Comparison of ENCODE assay signal across 7 mouse cellular contexts in genomic region chr4:108835496-108835895, GRCm38 (mm10). TPM values are rescaled to one million over a fixed set of nuclear protein-coding genes. Genes with fewer than 3 reads are reported as not detected.
DNase-seq lines count a peak whose midpoint lies in the region; ATAC-seq and TF ChIP-seq lines count a peak whose summit lies in the region.

No protein-coding gene starts in this region.

- 78% methylated on average over 3 of the region's 3 CpGs for WGBS in thymus, adult 2 months
- WGBS in embryonic facial prominence, embryonic 14.5 days = 62% methylated on average over 3 of the region's 3 CpGs
- 63% methylated on average over 3 of the region's 3 CpGs for WGBS in limb, embryonic 10.5 days
- WGBS in stomach, embryonic 14.5 days = 42% methylated on average over 3 of the region's 3 CpGs

- H3K27ac ChIP-seq in thymus, adult 2 months (ENCODE audit: control insufficient read depth, insufficient read depth, low read length) = no peak overlapping the region
- H3K27ac ChIP-seq in embryonic facial prominence, embryonic 14.5 days (replicated peaks; ENCODE audit: low read depth, low read length) = peak overlapping the region; percentile 98; the same call in 1 of the 2 replicates
- peak overlapping the region; percentile 100 for H3K27ac ChIP-seq in limb, embryonic 10.5 days
- no peak overlapping the region for H3K27ac ChIP-seq in stomach, embryonic 14.5 days (ENCODE audit: low read length)

- peak; percentile 3 for DNase-seq in thymus, adult 2 months
- DNase-seq in thymus, postnatal 10 days (ENCODE audit: low spot score in 2 of 2) = no peak
- DNase-seq in embryonic facial prominence, embryonic 14.5 days (ENCODE audit: low spot score) = peak; percentile 10
- no peak for DNase-seq in limb, embryonic 10.5 days (ENCODE audit: low spot score)
- DNase-seq in adrenal gland, postnatal 36 days = no peak

- no peak for TF ChIP-seq POLR2A in thymus, adult 2 months (IDR thresholded peaks at IDR 0.05; ENCODE audit: control insufficient read depth, extremely low read depth, insufficient read depth, low read length, poor library complexity)

- H3K9me3 ChIP-seq in embryonic facial prominence, embryonic 14.5 days (ENCODE audit: control insufficient read depth, low read length) = no peaks in the 10 kb centered on the region
- no peaks in the 10 kb centered on the region for H3K9me3 ChIP-seq in limb, embryonic 10.5 days (replicated peaks)
- H3K9me3 ChIP-seq in stomach, embryonic 14.5 days (ENCODE audit: control insufficient read depth, low read depth, low read length) = no peaks in the 10 kb centered on the region

- peak overlapping the region; percentile 99 for H3K9ac ChIP-seq in embryonic facial prominence, embryonic 14.5 days (ENCODE audit: low read depth, low read length)
- H3K9ac ChIP-seq in stomach, embryonic 14.5 days (replicated peaks; ENCODE audit: low read depth, low read length) = peak overlapping the region; percentile 44; the same call in 1 of the 2 replicates

- H3K4me2 ChIP-seq in embryonic facial prominence, embryonic 14.5 days (ENCODE audit: low read depth, low read length) = peak overlapping the region; percentile 65
- peak overlapping the region; percentile 60 for H3K4me2 ChIP-seq in stomach, embryonic 14.5 days (replicated peaks; ENCODE audit: low read depth, low read length)

- no peaks in the 10 kb centered on the region for H3K36me3 ChIP-seq in thymus, adult 2 months (ENCODE audit: control insufficient read depth, insufficient read depth, low read length)
- 0 out of 2 replicates have a peak, but pooled peaks cover 4% of the 10 kb centered on the region for H3K36me3 ChIP-seq in embryonic facial prominence, embryonic 14.5 days (ENCODE audit: control insufficient read depth, insufficient read depth, low read length)
- peaks cover 10% of the 10 kb centered on the region for H3K36me3 ChIP-seq in limb, embryonic 10.5 days
- no peaks in the 10 kb centered on the region for H3K36me3 ChIP-seq in stomach, embryonic 14.5 days (ENCODE audit: control insufficient read depth, insufficient read depth, low read length)

- no peak for ATAC-seq in embryonic facial prominence, embryonic 14.5 days (ENCODE audit: low read depth)
- no peak for ATAC-seq in stomach, embryonic 14.5 days (ENCODE audit: insufficient number of reproducible peaks, insufficient read depth, low FRiP score, low read depth)
- ATAC-seq in granulocyte monocyte progenitor cell, adult 5-6 weeks (replicated peaks; ENCODE audit: poor library complexity, severe bottlenecking) = no peak

- H3K4me1 ChIP-seq in thymus, adult 2 months (replicated peaks; ENCODE audit: control insufficient read depth, insufficient read depth, low read length) = peaks cover 7% of the 10 kb centered on the region
- H3K4me1 ChIP-seq in embryonic facial prominence, embryonic 14.5 days (ENCODE audit: control insufficient read depth, insufficient read depth, low read length) = peaks cover 23% of the 10 kb centered on the region
- H3K4me1 ChIP-seq in limb, embryonic 10.5 days = peaks cover 22% of the 10 kb centered on the region
- peaks cover 13% of the 10 kb centered on the region; the same call in 1 of the 2 replicates for H3K4me1 ChIP-seq in stomach, embryonic 14.5 days (ENCODE audit: control insufficient read depth, insufficient read depth, low read length)

- no peak for TF ChIP-seq CTCF in thymus, adult 2 months (IDR thresholded peaks at IDR 0.05; ENCODE audit: borderline replicate concordance, control insufficient read depth, extremely low read depth, insufficient read depth, low read length, poor library complexity)

- no peak overlapping the region for H3K4me3 ChIP-seq in thymus, adult 2 months (ENCODE audit: control insufficient read depth, insufficient read depth, low read length)
- H3K4me3 ChIP-seq in embryonic facial prominence, embryonic 14.5 days (ENCODE audit: low read depth, low read length) = peak overlapping the region; percentile 85
- H3K4me3 ChIP-seq in limb, embryonic 10.5 days = peak overlapping the region; percentile 97
- peak overlapping the region; percentile 97 for H3K4me3 ChIP-seq in stomach, embryonic 14.5 days (ENCODE audit: low read depth, low read length)

- no peaks in the 10 kb centered on the region for H3K27me3 ChIP-seq in thymus, adult 2 months (ENCODE audit: control insufficient read depth, insufficient read depth, low read length)
- H3K27me3 ChIP-seq in embryonic facial prominence, embryonic 14.5 days (replicated peaks; ENCODE audit: control insufficient read depth, insufficient read depth, low read length) = no peaks in the 10 kb centered on the region
- no peaks in the 10 kb centered on the region for H3K27me3 ChIP-seq in limb, embryonic 10.5 days (ENCODE audit: low read depth, poor library complexity, severe bottlenecking)
- H3K27me3 ChIP-seq in stomach, embryonic 14.5 days (ENCODE audit: control insufficient read depth, insufficient read depth, low read length) = no peaks in the 10 kb centered on the region

RNA-seq across cellular contexts. Expression of gene Txndc12, which starts 1.1 kb away (rescaled TPM):
- polyA plus RNA-seq in thymus, adult 2 months (2012; rRNA removed) = 14.7 and 15.5 TPM in 2 replicates
- 103 and 107 TPM in 2 replicates for polyA plus RNA-seq in embryonic facial prominence, embryonic 14.5 days (2014; fragmentation: Nextera tagmentation; extraction: Ambion mirVana)
- polyA plus RNA-seq in limb, embryonic 10.5 days (2016; fragmentation: Nextera tagmentation; extraction: Ambion mirVana) = 93.4 and 102 TPM in 2 replicates
- polyA plus RNA-seq in stomach, embryonic 14.5 days (2014; fragmentation: Nextera tagmentation; extraction: Ambion mirVana) = 111 and 117 TPM in 2 replicates
- 58.9 and 92.9 TPM in 2 replicates for total RNA-seq in granulocyte monocyte progenitor cell, adult 5-6 weeks (2014; fragmentation: Nextera tagmentation)
- 101 and 120 TPM in 2 replicates for total RNA-seq in granulocyte monocyte progenitor cell, adult 5-6 weeks (2017)
- 10 to 100 TPM; 70.8 to 71.6 TPM for total RNA-seq in adrenal gland, postnatal 36 days (2021)

RNA-seq across cellular contexts. Expression of gene Btf3l4, which starts 2.1 kb away (rescaled TPM):
- 19.3 and 24.3 TPM in 2 replicates for polyA plus RNA-seq in thymus, adult 2 months (2012; rRNA removed)
- polyA plus RNA-seq in embryonic facial prominence, embryonic 14.5 days (2014; fragmentation: Nextera tagmentation; extraction: Ambion mirVana) = 141 and 158 TPM in 2 replicates
- 170 and 214 TPM in 2 replicates for polyA plus RNA-seq in limb, embryonic 10.5 days (2016; fragmentation: Nextera tagmentation; extraction: Ambion mirVana)
- 171 and 187 TPM in 2 replicates for polyA plus RNA-seq in stomach, embryonic 14.5 days (2014; fragmentation: Nextera tagmentation; extraction: Ambion mirVana)
- total RNA-seq in granulocyte monocyte progenitor cell, adult 5-6 weeks (2014; fragmentation: Nextera tagmentation) = 35.0 and 41.2 TPM in 2 replicates
- total RNA-seq in granulocyte monocyte progenitor cell, adult 5-6 weeks (2017) = 51.4 and 75.1 TPM in 2 replicates
- 100 to 1,000 TPM; 112 to 159 TPM for total RNA-seq in adrenal gland, postnatal 36 days (2021)

RNA-seq across cellular contexts. Expression of gene Kti12, which starts 12.1 kb away (rescaled TPM):
- polyA plus RNA-seq in thymus, adult 2 months (2012; rRNA removed) = 72.6 and 76.0 TPM in 2 replicates
- 42.0 and 48.5 TPM in 2 replicates for polyA plus RNA-seq in embryonic facial prominence, embryonic 14.5 days (2014; fragmentation: Nextera tagmentation; extraction: Ambion mirVana)
- polyA plus RNA-seq in limb, embryonic 10.5 days (2016; fragmentation: Nextera tagmentation; extraction: Ambion mirVana) = 70.8 and 81.3 TPM in 2 replicates
- 40.9 and 42.5 TPM in 2 replicates for polyA plus RNA-seq in stomach, embryonic 14.5 days (2014; fragmentation: Nextera tagmentation; extraction: Ambion mirVana)
- 33.0 and 44.0 TPM in 2 replicates for total RNA-seq in granulocyte monocyte progenitor cell, adult 5-6 weeks (2014; fragmentation: Nextera tagmentation)
- 21.2 and 29.6 TPM in 2 replicates for total RNA-seq in granulocyte monocyte progenitor cell, adult 5-6 weeks (2017)
- total RNA-seq in adrenal gland, postnatal 36 days (2021) = 10 to 100 TPM; 33.4 to 39.0 TPM

RNA-seq across cellular contexts. Expression of gene A730015C16Rik, which starts 12.9 kb away (rescaled TPM):
- not detected in 2 replicates for polyA plus RNA-seq in thymus, adult 2 months (2012; rRNA removed)
- polyA plus RNA-seq in embryonic facial prominence, embryonic 14.5 days (2014; fragmentation: Nextera tagmentation; extraction: Ambion mirVana) = 0.54 and 1.1 TPM in 2 replicates
- polyA plus RNA-seq in limb, embryonic 10.5 days (2016; fragmentation: Nextera tagmentation; extraction: Ambion mirVana) = 1.5 and 2.0 TPM in 2 replicates
- 0.58 and 1.9 TPM in 2 replicates for polyA plus RNA-seq in stomach, embryonic 14.5 days (2014; fragmentation: Nextera tagmentation; extraction: Ambion mirVana)
- total RNA-seq in granulocyte monocyte progenitor cell, adult 5-6 weeks (2014; fragmentation: Nextera tagmentation) = not detected in 2 replicates
- total RNA-seq in granulocyte monocyte progenitor cell, adult 5-6 weeks (2017) = 0.65 and 3.2 TPM in 2 replicates
- not detected for total RNA-seq in adrenal gland, postnatal 36 days (2021)

RNA-seq across cellular contexts. Expression of gene Rab3b, which starts 43.4 kb away (rescaled TPM):
- polyA plus RNA-seq in thymus, adult 2 months (2012; rRNA removed) = 0.91 and 1.7 TPM in 2 replicates
- polyA plus RNA-seq in embryonic facial prominence, embryonic 14.5 days (2014; fragmentation: Nextera tagmentation; extraction: Ambion mirVana) = 17.8 and 21.1 TPM in 2 replicates
- polyA plus RNA-seq in limb, embryonic 10.5 days (2016; fragmentation: Nextera tagmentation; extraction: Ambion mirVana) = 8.0 and 11.3 TPM in 2 replicates
- 13.9 and 16.3 TPM in 2 replicates for polyA plus RNA-seq in stomach, embryonic 14.5 days (2014; fragmentation: Nextera tagmentation; extraction: Ambion mirVana)
- not detected in 2 replicates for total RNA-seq in granulocyte monocyte progenitor cell, adult 5-6 weeks (2014; fragmentation: Nextera tagmentation)
- total RNA-seq in granulocyte monocyte progenitor cell, adult 5-6 weeks (2017) = 4.8 TPM in 1 of 2 replicates, not detected in the other
- total RNA-seq in adrenal gland, postnatal 36 days (2021) = 10 to 100 TPM; 30.7 to 37.6 TPM

Comparison
In these comparisons a context has a peak if more than half of its experiments do, and no peak if none do; other contexts are left out.
1. DNase-seq: peak in thymus, adult 2 months (single experiment) and embryonic facial prominence, embryonic 14.5 days (single experiment); none in thymus, postnatal 10 days (0 of 2), limb, embryonic 10.5 days (single experiment) and adrenal gland, postnatal 36 days (0 of 2).
2. H3K27ac ChIP-seq: peak in embryonic facial prominence, embryonic 14.5 days (single experiment) and limb, embryonic 10.5 days (single experiment); none in thymus, adult 2 months (single experiment) and stomach, embryonic 14.5 days (single experiment).